Mouse (Mus musculus) hematopoietic stem cell, adult 5-6 weeks (primary cell): ENCODE results near the gene Plcd1. TPM values are rescaled to one million over a fixed set of nuclear protein-coding genes. Genes with fewer than 3 reads are reported as not detected.

Source experiments
- ATAC-seq, 2 experiments: fragments of 125-278 bp in 1 of 2; replicated peaks in 1 of 2; 2 replicates each; pipeline ENCODE4 v1.8.0; 2016 to 2017; ENCODE audit warnings: inconsistent platforms in 2 of 2, mild to moderate bottlenecking in 2 of 2, moderate number of reproducible peaks in 2 of 2, low read depth in 1 of 2, moderate TSS enrichment in 1 of 2; ENCODE audit not compliant: low FRiP score in 2 of 2, poor library complexity in 2 of 2, severe bottlenecking in 2 of 2, insufficient read depth in 1 of 2, low TSS enrichment in 1 of 2
- total RNA-seq: library from RNA; stranded (forward); fragments of 172-1452, 232-1000 nt; gene quantifications from 2 replicates; pipeline ENCODE4 v1.2.3, GENCODE M21; 2017

Plcd1 gene
- total RNA-seq: 0.50 TPM in 1 of 2 replicates, not detected in the other

GRCm38 (mm10) chr9:119093419-119094295 is at the start of gene Plcd1:
Gene Plcd1, minus strand, starts transcription at chr9:119093502.
- ATAC-seq: peak; percentile 44 to 62; a peak in 2 of 4 replicates

- no peak for ATAC-seq
These were observed 48.8 kb upstream of the Plcd1 start for GRCm38 (mm10) chr9:119142066-119142465.

GRCm38 (mm10) chr9:119138836-119139235 is 45.5 kb upstream of the Plcd1 start:
- no peak for ATAC-seq

- no peak for ATAC-seq
These were observed 37.4 kb upstream of the Plcd1 start for GRCm38 (mm10) chr9:119130692-119131091.

GRCm38 (mm10) chr9:119128436-119129181 is 35.3 kb upstream of the Plcd1 start:
- ATAC-seq: no peak

GRCm38 (mm10) chr9:119122596-119123369 is 29.5 kb upstream of the Plcd1 start:
- ATAC-seq: no peak; a peak in 1 of 4 replicates

- ATAC-seq: no peak
These were observed 26.9 kb upstream of the Plcd1 start for GRCm38 (mm10) chr9:119120168-119120560.

GRCm38 (mm10) chr9:119119409-119120167 is 26.3 kb upstream of the Plcd1 start:
- ATAC-seq: no peak

- no peak for ATAC-seq
These were observed 21.6 kb upstream of the Plcd1 start for GRCm38 (mm10) chr9:119114911-119115310.

GRCm38 (mm10) chr9:119110640-119111039 is 17.3 kb upstream of the Plcd1 start:
- no peak for ATAC-seq

GRCm38 (mm10) chr9:119109685-119110353 is 16.5 kb upstream of the Plcd1 start:
- no peak for ATAC-seq

GRCm38 (mm10) chr9:119107566-119107965 is 14.3 kb upstream of the Plcd1 start:
- no peak for ATAC-seq

- no peak for ATAC-seq
These were observed 9.4 kb upstream of the Plcd1 start for GRCm38 (mm10) chr9:119102783-119103113.

- ATAC-seq: peak; percentile 92 to 96
These were observed 8.9 kb upstream of the Plcd1 start, which contains the start of gene Dlec1 for GRCm38 (mm10) chr9:119101992-119102782. Gene Dlec1, plus strand, starts transcription at chr9:119102478.

- no peak for ATAC-seq
These were observed 7.0 kb upstream of the Plcd1 start for GRCm38 (mm10) chr9:119100177-119100898.
